Mouse (Mus musculus) neural tube, embryonic 13.5 days (tissue): ENCODE data around the gene Ninl. TPM values are rescaled to one million over a fixed set of nuclear protein-coding genes. Genes with fewer than 3 reads are reported as not detected.
"Not testable (repeated sequence)": the region's sequence is repeated elsewhere in the genome, so short reads cannot be mapped to it uniquely, and the experiment has no call there.

Experiments used
- ATAC-seq: fragments of 200-750 bp; cut with Nextera tagmentation; 2 replicates; pipeline ENCODE4 v1.8.0; 2017; ENCODE audit warnings: low read depth, mild to moderate bottlenecking, moderate TSS enrichment, moderate library complexity
- H3K27ac ChIP-seq: fragments of 300-500 bp; sonication (generic); replicated peaks from 2 replicates; pipeline ENCODE4 v1.5.1; 2015; ENCODE audit warnings: moderate library complexity, mild to moderate bottlenecking, inconsistent platforms
- H3K27me3 ChIP-seq: fragments of 300-500 bp; sonication (generic); 2 replicates; pipeline ENCODE4 v1.6.1; 2015; ENCODE audit warnings: mild to moderate bottlenecking, inconsistent platforms
- H3K36me3 ChIP-seq: fragments of 300-500 bp; sonication (generic); 2 replicates; pipeline ENCODE4 v1.6.1; 2015; ENCODE audit warnings: mild to moderate bottlenecking, inconsistent platforms
- H3K4me1 ChIP-seq: fragments of 300-500 bp; sonication (generic); replicated peaks from 2 replicates; pipeline ENCODE4 v1.6.1; 2015; ENCODE audit warnings: inconsistent platforms
- H3K4me2 ChIP-seq: fragments of 300-500 bp; sonication (generic); 2 replicates; pipeline ENCODE4 v1.6.1; 2015; ENCODE audit warnings: inconsistent platforms, mild to moderate bottlenecking, moderate library complexity
- H3K4me3 ChIP-seq: fragments of 300-500 bp; sonication (generic); 2 replicates; pipeline ENCODE4 v1.5.1; 2015; ENCODE audit warnings: mild to moderate bottlenecking, inconsistent platforms
- H3K9ac ChIP-seq: fragments of 300-500 bp; sonication (generic); 2 replicates; pipeline ENCODE4 v1.6.1; 2015; ENCODE audit warnings: moderate library complexity, mild to moderate bottlenecking, inconsistent platforms
- H3K9me3 ChIP-seq: fragments of 300-500 bp; sonication (generic); 2 replicates; pipeline ENCODE4 v1.6.1; 2016; ENCODE audit warnings: inconsistent platforms
- WGBS: fragments of 180-500 bp; shearing (Covaris S2); methylation state at CpG from one replicate; pipeline ENCODE4 v1.1.7; 2015; 5-methylcytosine and 5-hydroxymethylcytosine counted together
- polyA plus RNA-seq: library from polyadenylated mRNA; unstranded; fragments of >200 nt; fragmentation: Nextera tagmentation; extraction: Ambion mirVana; gene quantifications from 2 replicates; pipeline ENCODE4 v1.2.1, GENCODE M21; 2015

Ninl gene
- polyA plus RNA-seq, 1 experiment from 2014 or later = 5.3 TPM

DNA sequence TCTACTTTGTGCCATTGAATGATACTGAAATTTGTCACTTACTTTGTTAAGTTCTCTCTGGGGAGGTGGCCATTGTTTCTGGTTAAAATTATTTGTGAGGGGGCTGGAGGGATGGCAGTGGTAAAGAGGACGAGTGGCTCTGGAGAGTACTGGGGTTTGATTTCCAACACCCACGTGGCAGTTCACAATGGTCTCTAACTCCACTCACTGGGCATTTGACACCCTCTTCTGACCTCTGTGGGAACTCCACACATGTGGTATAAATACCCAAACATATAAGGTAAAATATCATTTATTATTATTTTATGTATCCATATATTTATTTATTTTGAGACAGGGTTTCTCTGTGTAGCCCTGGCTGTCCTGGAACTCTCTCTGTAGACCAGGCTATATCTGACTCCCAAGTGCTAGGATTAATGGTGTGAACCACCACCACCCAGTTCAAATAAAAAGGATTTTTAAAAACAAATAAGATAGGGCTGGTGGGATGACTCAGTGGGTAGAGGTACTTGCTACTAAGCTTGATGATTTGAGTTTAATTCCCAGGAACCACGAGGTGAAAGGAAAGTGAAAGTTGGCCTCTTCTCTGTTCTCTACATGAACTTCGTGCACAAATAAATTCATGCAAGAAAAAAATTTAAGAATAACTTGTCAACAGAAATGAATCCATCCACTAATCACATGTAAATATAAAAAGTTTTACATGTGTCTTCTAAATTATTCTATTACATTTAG, 124.2 kb downstream of the Ninl start:
- Histone ChIP-seq H3K4me1 (peaks cover 7% of the 10 kb centered on the region), H3K9me3 (no peaks in the 10 kb centered on the region), H3K36me3 (peaks cover 20% of the 10 kb centered on the region), H3K4me3 (no peak overlapping the region), H3K27ac (no peak overlapping the region), H3K27me3 (no peaks in the 10 kb centered on the region), H3K9ac (no peak overlapping the region), H3K4me2 (no peak overlapping the region)
- ATAC-seq = no peak
- WGBS = 83% methylated on average over 4 of the region's 4 CpGs

- H3K27me3 ChIP-seq = peaks cover 3% of the 10 kb centered on the region; the same call in 1 of the 2 replicates
- H3K36me3 ChIP-seq = no peaks in the 10 kb centered on the region
- peaks cover 10% of the 10 kb centered on the region for H3K4me1 ChIP-seq
- no peak for ATAC-seq
- H3K9ac ChIP-seq = peak overlapping the region; percentile 70
- peak overlapping the region; percentile 61 for H3K4me2 ChIP-seq
- no peak overlapping the region for H3K27ac ChIP-seq
- H3K4me3 ChIP-seq = peak overlapping the region; percentile 70
- H3K9me3 ChIP-seq = no peaks in the 10 kb centered on the region
- 31% methylated on average over 10 of the region's 10 CpGs for WGBS
Measured at GRCm38 (mm10) chr2:150910295-150910881, 128.8 kb downstream of the Ninl start.

DNA sequence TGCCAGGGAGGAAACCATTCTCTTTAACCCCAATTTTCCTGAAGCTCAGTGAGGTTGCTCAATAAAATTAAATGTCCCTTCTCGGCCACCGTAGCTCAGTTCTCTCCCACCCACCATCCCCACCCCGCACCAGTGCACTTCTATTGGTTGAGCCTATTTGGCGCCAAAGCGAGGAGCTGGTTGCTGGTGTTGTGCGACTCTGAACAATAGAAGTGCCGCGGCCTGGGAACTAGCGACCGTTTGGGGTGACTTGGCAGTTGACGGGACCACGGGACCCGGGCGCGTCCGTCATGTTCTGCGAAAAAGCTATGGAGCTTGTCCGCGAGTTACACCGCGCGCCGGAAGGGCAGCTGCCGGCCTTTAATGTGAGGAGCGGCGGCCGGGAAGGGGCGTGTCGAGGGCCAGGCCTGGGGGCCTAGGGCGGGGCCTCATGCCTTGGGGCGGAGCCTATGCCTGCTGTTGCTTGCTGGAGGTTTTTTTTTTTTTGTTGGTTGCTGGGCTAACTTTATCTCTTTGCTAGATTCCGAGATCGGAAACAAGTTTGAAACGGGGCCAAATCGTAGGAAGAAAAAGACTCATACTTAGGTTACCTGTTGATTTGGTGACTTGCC, 129.6 kb downstream of the Ninl start:
- no peaks in the 10 kb centered on the region for H3K9me3 ChIP-seq
- peaks cover 10% of the 10 kb centered on the region for H3K4me1 ChIP-seq
- H3K36me3 ChIP-seq = no peaks in the 10 kb centered on the region
- peak overlapping the region; percentile 70 for H3K4me3 ChIP-seq
- under 1% methylated on average over 35 of the region's 35 CpGs for WGBS
- peak overlapping the region; percentile 61 for H3K4me2 ChIP-seq
- ATAC-seq = peak; percentile 93
- peaks cover 3% of the 10 kb centered on the region; the same call in 1 of the 2 replicates for H3K27me3 ChIP-seq
- H3K27ac ChIP-seq = peak overlapping the region; percentile 81
- H3K9ac ChIP-seq = peak overlapping the region; percentile 70

DNA sequence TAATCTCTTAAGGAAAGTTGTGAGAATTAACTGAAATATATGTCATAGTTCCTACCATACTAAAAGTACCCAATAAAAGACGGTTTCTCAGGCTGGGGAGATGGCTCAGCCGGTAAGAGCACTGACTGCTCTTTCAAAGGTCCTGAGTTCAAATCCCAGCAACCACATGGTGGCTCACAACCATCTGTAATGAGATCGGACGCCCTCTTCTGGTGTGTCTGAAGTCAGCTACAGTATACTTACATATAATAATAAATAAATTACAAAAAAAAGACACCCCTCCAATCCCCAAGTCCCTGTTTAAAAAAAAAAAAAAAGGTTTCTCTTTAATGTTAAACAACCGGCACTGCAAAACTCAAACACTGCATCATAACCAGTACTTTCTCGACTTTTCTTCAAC, 130.3 kb downstream of the Ninl start:
- H3K27me3 ChIP-seq, H3K36me3 ChIP-seq, ATAC-seq, H3K27ac ChIP-seq, H3K9me3 ChIP-seq, H3K9ac ChIP-seq: not testable (repeated sequence)
- peak overlapping the region; percentile 70 for H3K4me3 ChIP-seq
- H3K4me1 ChIP-seq = peaks cover 11% of the 10 kb centered on the region
- WGBS = 51% methylated on average over 6 of the region's 6 CpGs
- H3K4me2 ChIP-seq = peak overlapping the region; percentile 61

- Histone ChIP-seq H3K9me3 (no peaks in the 10 kb centered on the region), H3K36me3 (peaks cover 7% of the 10 kb centered on the region), H3K27ac (peak within 1 kb of the TSS; percentile 91), H3K4me2 (peak within 1 kb of the TSS; percentile 90), H3K27me3 (peaks cover 3% of the 10 kb centered on the region; the same call in 1 of the 2 replicates), H3K9ac (peak within 1 kb of the TSS; percentile 94), H3K4me1 (peaks cover 26% of the 10 kb centered on the region), H3K4me3 (peak within 1 kb of the TSS; percentile 85)
- peak; percentile 68 for ATAC-seq
- 39% methylated on average over 9 of the region's 9 CpGs for WGBS
Measured at GRCm38 (mm10) chr2:150904936-150905450, 134.2 kb downstream of the Ninl start, which contains the start of gene Gins1. Gins1 (plus strand) TSS chr2:150905400.

DNA sequence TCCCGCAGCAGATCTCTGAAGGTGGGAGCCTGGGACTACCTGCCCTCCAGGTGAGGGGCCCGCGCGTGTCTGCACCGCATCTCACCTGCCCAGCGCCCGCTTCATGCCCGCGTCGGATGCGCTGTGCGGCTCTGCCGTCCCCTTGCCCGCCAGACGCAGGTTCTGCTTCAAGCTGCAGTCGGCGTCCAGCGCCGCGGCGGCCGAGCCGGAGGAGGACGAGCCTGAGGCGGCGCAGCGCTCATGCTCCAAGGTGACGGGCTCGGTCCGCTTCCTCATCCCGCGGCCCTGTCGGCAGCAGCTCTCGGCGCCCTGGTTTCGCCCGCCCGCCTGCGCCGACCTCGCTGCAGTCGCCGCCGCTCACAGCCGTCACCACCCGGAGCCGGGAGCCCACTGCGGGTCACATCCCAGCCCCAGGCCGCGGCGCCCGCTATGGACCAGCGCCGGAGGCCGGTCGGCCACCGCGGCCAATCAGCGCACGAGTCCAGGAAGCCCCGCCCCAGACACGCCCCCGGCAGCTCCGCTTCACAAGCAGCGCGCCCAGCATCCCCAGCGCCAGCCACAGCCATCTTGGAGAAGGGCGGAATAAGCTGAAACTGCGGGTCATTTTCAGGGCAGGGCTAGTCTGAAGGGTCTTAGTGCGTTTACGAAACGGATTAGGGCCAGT, 134.8 kb downstream of the Ninl start, which contains the start of gene Abhd12:
Abhd12 (minus strand) TSS at position 470 of the 664 bp plus-strand sequence.
- peaks cover 3% of the 10 kb centered on the region; the same call in 1 of the 2 replicates for H3K27me3 ChIP-seq
- peaks cover 8% of the 10 kb centered on the region for H3K36me3 ChIP-seq
- WGBS = under 1% methylated on average over 70 of the region's 72 CpGs
- peak within 1 kb of the TSS; percentile 90 for H3K4me2 ChIP-seq
- no peaks in the 10 kb centered on the region for H3K9me3 ChIP-seq
- peak within 1 kb of the TSS; percentile 91 for H3K27ac ChIP-seq
- ATAC-seq = peak; percentile 99
- H3K9ac ChIP-seq = peak within 1 kb of the TSS; percentile 94
- peaks cover 24% of the 10 kb centered on the region for H3K4me1 ChIP-seq
- peak within 1 kb of the TSS; percentile 85 for H3K4me3 ChIP-seq

DNA sequence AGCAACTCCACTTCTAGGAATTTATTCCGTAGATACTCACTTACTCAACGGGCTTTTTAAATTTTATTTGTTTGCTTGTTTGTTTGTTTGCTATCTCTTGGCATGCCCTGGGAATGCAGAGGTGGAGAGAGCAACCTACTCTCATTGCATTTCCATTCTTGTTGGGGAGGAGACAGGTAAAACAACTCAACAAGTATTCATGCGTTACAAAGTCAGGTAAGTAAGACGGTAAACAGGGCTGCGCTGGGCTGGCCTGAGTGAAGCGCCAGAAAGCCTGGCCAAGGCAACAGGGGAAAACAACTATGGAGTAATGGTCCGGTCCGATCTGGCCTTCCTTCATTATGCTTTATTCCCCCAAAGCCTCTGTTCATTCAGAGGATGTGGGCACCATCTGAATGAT, 136.8 kb downstream of the Ninl start:
- Histone ChIP-seq H3K27ac (no peak overlapping the region), H3K9me3 (no peaks in the 10 kb centered on the region), H3K4me3 (no peak overlapping the region), H3K36me3 (peaks cover 8% of the 10 kb centered on the region), H3K9ac (0 out of 2 replicates have a peak overlapping the region, but pooled peaks have one; percentile 9), H3K4me1 (peaks cover 28% of the 10 kb centered on the region), H3K27me3 (peaks cover under 1% of the 10 kb centered on the region; the same call in 1 of the 2 replicates), H3K4me2 (peak overlapping the region; percentile 90)
- ATAC-seq = no peak
- WGBS = 80% methylated on average over 8 of the region's 8 CpGs

GRCm38 (mm10) chr2:150900341-150900740, 138.8 kb downstream of the Ninl start:
- no peak overlapping the region for H3K4me2 ChIP-seq
- no peak overlapping the region for H3K9ac ChIP-seq
- H3K27ac ChIP-seq = no peak overlapping the region
- no peak for ATAC-seq
- H3K4me3 ChIP-seq = no peak overlapping the region
- WGBS = 95% methylated on average over 6 of the region's 6 CpGs
- H3K9me3 ChIP-seq = no peaks in the 10 kb centered on the region
- peaks cover 28% of the 10 kb centered on the region for H3K4me1 ChIP-seq
- no peaks in the 10 kb centered on the region for H3K27me3 ChIP-seq
- peaks cover 8% of the 10 kb centered on the region for H3K36me3 ChIP-seq

- Histone ChIP-seq H3K4me1 (peaks cover 6% of the 10 kb centered on the region; the same call in 1 of the 2 replicates), H3K27ac (no peak overlapping the region), H3K4me3 (no peak overlapping the region), H3K9me3 (no peaks in the 10 kb centered on the region), H3K36me3 (peaks cover 8% of the 10 kb centered on the region), H3K27me3 (no peaks in the 10 kb centered on the region), H3K4me2 (no peak overlapping the region), H3K9ac (no peak overlapping the region)
- no peak for ATAC-seq
- WGBS = 76% methylated on average over 7 of the region's 7 CpGs
Measured at GRCm38 (mm10) chr2:150895691-150896252, 143.4 kb downstream of the Ninl start.

DNA sequence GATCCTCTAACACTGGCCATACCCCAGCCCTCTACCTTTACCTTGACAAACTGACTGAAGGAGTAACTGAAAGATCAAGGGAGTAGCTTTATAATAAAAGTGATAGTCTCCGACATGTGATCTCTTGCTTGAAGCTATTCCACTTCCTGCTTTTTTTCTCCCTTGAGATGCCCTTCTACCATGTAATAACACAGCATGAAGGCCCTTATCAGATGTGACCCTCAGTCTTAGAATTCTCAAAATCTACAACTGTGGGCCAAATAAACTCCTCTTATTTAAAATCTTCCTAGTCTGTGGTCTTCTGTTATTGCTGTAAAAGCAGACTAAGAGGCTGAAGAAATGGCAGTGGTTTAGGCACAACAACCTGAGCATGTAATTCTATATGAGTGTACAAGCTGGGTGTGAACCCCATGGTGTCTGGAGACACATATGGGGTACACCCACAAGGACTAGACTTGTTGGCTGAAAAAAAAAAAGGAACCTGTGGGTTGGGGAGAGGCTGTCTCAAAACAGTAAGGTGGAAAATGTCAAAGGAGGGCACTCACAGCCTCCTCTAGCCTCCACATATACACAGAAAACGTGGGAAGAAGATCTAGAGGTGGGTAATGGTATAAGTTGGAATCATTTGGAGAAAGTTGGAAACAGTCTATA, 144.4 kb downstream of the Ninl start:
- Histone ChIP-seq H3K4me2 (no peak overlapping the region), H3K27me3 (no peaks in the 10 kb centered on the region), H3K4me1 (peaks cover 6% of the 10 kb centered on the region; the same call in 1 of the 2 replicates)

DNA sequence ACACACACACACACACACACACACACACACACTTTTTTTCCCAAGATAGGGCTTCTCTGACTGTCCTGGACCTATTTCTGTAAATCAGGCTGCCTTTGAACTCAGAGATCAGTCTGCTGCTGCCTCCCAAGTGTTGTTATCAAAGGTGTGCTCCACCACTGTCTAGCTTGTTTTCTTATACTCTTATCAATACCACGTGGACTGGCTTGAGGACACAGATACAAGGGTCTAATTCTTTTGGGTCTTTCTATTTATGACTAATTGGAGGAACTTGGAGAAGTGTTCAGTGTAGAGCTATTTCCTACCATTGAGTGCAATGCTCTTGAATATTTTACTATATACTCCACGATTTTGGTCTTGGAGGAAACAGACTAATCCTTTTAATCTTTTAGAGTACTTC, 151.8 kb downstream of the Ninl start:
- no peaks in the 10 kb centered on the region for H3K27me3 ChIP-seq
- no peak overlapping the region for H3K27ac ChIP-seq
- H3K4me1 ChIP-seq = no peaks in the 10 kb centered on the region
- 86% methylated on average over 2 of the region's 2 CpGs for WGBS
- H3K36me3 ChIP-seq = 0 out of 2 replicates have a peak, but pooled peaks cover 4% of the 10 kb centered on the region
- H3K4me2 ChIP-seq = no peak overlapping the region
- H3K9ac ChIP-seq = no peak overlapping the region
- no peak for ATAC-seq
- no peak overlapping the region for H3K4me3 ChIP-seq
- no peaks in the 10 kb centered on the region for H3K9me3 ChIP-seq

More for the DNA sequence above, 144.4 kb downstream of the Ninl start:
- Histone ChIP-seq H3K9me3 (no peaks in the 10 kb centered on the region), H3K27ac (no peak overlapping the region), H3K4me3 (no peak overlapping the region), H3K36me3 (no peaks in the 10 kb centered on the region), H3K9ac (no peak overlapping the region)
- ATAC-seq = no peak
- WGBS = 85% methylated on average over 2 of the region's 2 CpGs
